Mouse (Mus musculus) C3H10T1/2 (cell line): Measurements from ENCODE around the gene Nacc1. TPM values are rescaled to one million over a fixed set of nuclear protein-coding genes. Genes with fewer than 3 reads are reported as not detected.

ENCODE experiments used
- polyA plus RNA-seq, 2 experiments: library from polyadenylated mRNA; unstranded; fragments of >200 nt; fragmentation: generic; extraction: Trizol; gene quantifications; one replicate each; pipeline ENCODE4 v1.2.1; 2012; ENCODE audit warnings: missing spikeins in 2 of 2

Gene Nacc1
- 10 to 100 TPM; 66.1 to 75.9 TPM for polyA plus RNA-seq

GRCm38 (mm10) chr8:84687705-84688100 is at the start of gene Nacc1:
Gene Nacc1 (minus strand): TSS chr8:84687862.

GRCm38 (mm10) chr8:84722850-84723570 is 35.3 kb upstream of the Nacc1 start, which contains the start of gene G430095P16Rik:
Gene G430095P16Rik (plus strand): TSS chr8:84723007.

GRCm38 (mm10) chr8:84700941-84701911 is 13.6 kb upstream of the Nacc1 start, which contains the start of gene Lyl1:
Gene Lyl1 (plus strand): TSS chr8:84701457.

GRCm38 (mm10) chr8:84686191-84687002 is 1.3 kb downstream of the Nacc1 start, which contains the start of gene Trmt1:
Gene Trmt1 (plus strand): TSS chr8:84686307.

GRCm38 (mm10) chr8:84662581-84663065 is 25.0 kb downstream of the Nacc1 start, which contains the start of gene Ier2:
Gene Ier2 (minus strand): TSS chr8:84662852.

Other genes starting within 250 kb of the Nacc1 start
- gene Ier2, start 25.0 kb downstream of the Nacc1 start, polyA plus RNA-seq, result 10 to 100 TPM; 26.1 to 45.3 TPM
- gene Trmt1, start 1.6 kb downstream of the Nacc1 start, polyA plus RNA-seq, result 100 to 1,000 TPM; 113 to 128 TPM
- under 1 TPM; 0.04 to 0.48 TPM for gene Lyl1, start 13.6 kb upstream of the Nacc1 start, polyA plus RNA-seq
- gene G430095P16Rik, start 35.1 kb upstream of the Nacc1 start, polyA plus RNA-seq, result 10 to 100 TPM in 1 of 2 experiments, 1 to 10 TPM in 1; 8.1 to 10.0 TPM
- gene Nfix, start 112.5 kb upstream of the Nacc1 start, polyA plus RNA-seq, result 100 to 1,000 TPM in 1 of 2 experiments, 10 to 100 TPM in 1; 92.3 to 315 TPM
- 10 to 100 TPM in 1 of 2 experiments, 1 to 10 TPM in 1; 2.8 to 12.6 TPM for gene Dand5, start 135.0 kb upstream of the Nacc1 start, polyA plus RNA-seq
- 10 to 100 TPM; 31.0 to 75.6 TPM for gene Gadd45gip1, start 143.7 kb upstream of the Nacc1 start, polyA plus RNA-seq
- 10 to 100 TPM; 61.5 to 69.9 TPM for gene Rad23a, start 152.8 kb upstream of the Nacc1 start, polyA plus RNA-seq
- gene Calr, start 159.1 kb upstream of the Nacc1 start, polyA plus RNA-seq, result 100 to 1,000 TPM; 585 to 801 TPM
- gene Farsa, start 169.1 kb upstream of the Nacc1 start, polyA plus RNA-seq, result 100 to 1,000 TPM in 1 of 2 experiments, 10 to 100 TPM in 1; 76.6 to 106 TPM
- 1 to 10 TPM in 1 of 2 experiments, under 1 TPM in 1; 0.08 to 3.1 TPM for gene Syce2, start 184.2 kb upstream of the Nacc1 start, polyA plus RNA-seq
- gene Gcdh, start 206.1 kb upstream of the Nacc1 start, polyA plus RNA-seq, result 10 to 100 TPM in 1 of 2 experiments, 1 to 10 TPM in 1; 4.6 to 16.7 TPM
- gene Klf1, start 214.1 kb upstream of the Nacc1 start, polyA plus RNA-seq, result under 1 TPM; 0.08 to 0.27 TPM
- gene Dnase2a, start 220.7 kb upstream of the Nacc1 start, polyA plus RNA-seq, result 10 to 100 TPM; 11.5 to 17.3 TPM
- gene Mast1, start 249.5 kb upstream of the Nacc1 start, polyA plus RNA-seq, result under 1 TPM in 1 of 2 experiments, not detected in 1; 0.06 TPM